Mouse (Mus musculus) megakaryocyte, embryonic 14.5 days (primary cell): Measurements from ENCODE around the gene Ptbp3.

Experiments
- FLI1 ChIP-seq: IDR thresholded peaks from 2 replicates; pipeline ENCODE4 v1.6.1; 2012; ENCODE audit warnings: low read length, inconsistent platforms, mixed read lengths
- GATA1 ChIP-seq: IDR thresholded peaks from 3 replicates; pipeline ENCODE4 v1.6.1; 2012; ENCODE audit warnings: mixed read lengths, low read length, inconsistent platforms, borderline replicate concordance

- TF ChIP-seq GATA1 (no peak), FLI1 (no peak)
Observed at GRCm38 (mm10) chr4:59558096-59558720, 9.0 kb upstream of the Ptbp3 start.
